Mouse (Mus musculus): ENCODE measurements around the gene Gm43191. TPM values are rescaled to one million over a fixed set of nuclear protein-coding genes. Genes with fewer than 3 reads are reported as not detected.
"Not testable (repeated sequence)": the region's sequence is repeated elsewhere in the genome, so short reads cannot be mapped to it uniquely, and the experiment has no call there.

Gene Gm43191
- polyA plus RNA-seq, 1 experiment from 2014 or later: not detected

DNA sequence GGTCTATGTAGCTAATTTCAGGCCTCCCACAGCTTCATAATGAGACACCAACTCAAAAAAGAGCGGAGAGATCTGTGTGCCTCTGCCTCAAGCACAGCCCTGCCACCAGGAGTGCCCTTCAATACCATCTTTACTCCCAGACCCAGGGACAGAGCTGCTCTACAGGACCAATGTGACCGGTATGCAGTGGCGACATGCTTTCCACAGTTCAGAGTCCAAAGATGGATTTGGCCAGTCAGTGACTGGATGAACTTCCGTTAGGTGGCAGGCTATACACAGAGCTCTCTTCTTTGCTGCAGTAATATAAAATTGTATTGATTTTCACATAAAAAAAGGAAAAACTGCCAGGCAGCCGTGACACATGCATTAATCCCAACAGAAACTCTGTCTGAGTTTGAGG, 22.8 kb upstream of the Gm43191 start:
- Histone ChIP-seq H3K4me2 (no peak overlapping the region), H3K27me3 (replicated peaks) (no peaks in the 10 kb centered on the region), H3K4me3 (replicated peaks) (no peak overlapping the region), H3K36me3 (no peaks in the 10 kb centered on the region), H3K27ac (no peak overlapping the region), H3K9ac (no peak overlapping the region), H3K4me1 (no peaks in the 10 kb centered on the region), H3K9me3 (no peaks in the 10 kb centered on the region)
- ATAC-seq (ENCODE audit: insufficient read depth, low FRiP score, low read depth): no peak; the same call in 1 of the 2 replicates
- 83% methylated on average over 5 of the region's 5 CpGs for WGBS

DNA sequence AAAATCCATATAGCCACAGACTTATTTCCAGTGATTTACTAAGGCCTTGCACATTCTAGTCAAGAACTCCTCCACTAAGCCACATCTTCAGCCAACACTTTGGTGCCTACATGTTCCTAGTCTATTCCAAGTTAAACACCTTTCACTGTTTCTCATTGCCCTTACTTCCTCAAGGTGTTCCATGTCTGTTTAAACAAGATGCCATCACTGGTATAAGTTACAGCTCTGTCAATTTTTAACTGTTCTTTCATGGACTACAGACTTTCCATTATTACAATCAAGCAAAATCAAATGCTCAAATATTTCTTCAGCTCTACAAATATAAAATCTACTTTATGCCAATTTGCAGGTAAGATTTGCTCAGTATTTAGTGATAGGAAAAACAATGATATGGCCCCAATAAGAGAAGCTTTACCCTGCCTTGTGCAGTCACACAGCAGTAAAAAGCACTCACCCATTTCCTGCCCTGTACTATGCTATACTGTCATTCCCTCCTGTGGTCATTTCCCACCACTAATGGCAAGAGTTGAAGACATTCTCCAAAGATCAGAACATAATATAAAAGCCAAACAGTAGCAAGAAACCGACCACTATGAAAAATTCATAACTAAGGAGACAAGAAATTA, 21.7 kb upstream of the Gm43191 start:
- Histone ChIP-seq H3K4me3 (replicated peaks) (no peak overlapping the region), H3K27ac (no peak overlapping the region), H3K27me3 (replicated peaks) (no peaks in the 10 kb centered on the region), H3K9me3 (no peaks in the 10 kb centered on the region), H3K4me2 (no peak overlapping the region), H3K9ac (no peak overlapping the region), H3K36me3 (no peaks in the 10 kb centered on the region), H3K4me1 (no peaks in the 10 kb centered on the region)
- 77% methylated on average over 1 of the region's 1 CpGs for whole genome bisulfite sequencing
- ATAC-seq (ENCODE audit: insufficient read depth, low FRiP score, low read depth): peak; percentile 78

DNA sequence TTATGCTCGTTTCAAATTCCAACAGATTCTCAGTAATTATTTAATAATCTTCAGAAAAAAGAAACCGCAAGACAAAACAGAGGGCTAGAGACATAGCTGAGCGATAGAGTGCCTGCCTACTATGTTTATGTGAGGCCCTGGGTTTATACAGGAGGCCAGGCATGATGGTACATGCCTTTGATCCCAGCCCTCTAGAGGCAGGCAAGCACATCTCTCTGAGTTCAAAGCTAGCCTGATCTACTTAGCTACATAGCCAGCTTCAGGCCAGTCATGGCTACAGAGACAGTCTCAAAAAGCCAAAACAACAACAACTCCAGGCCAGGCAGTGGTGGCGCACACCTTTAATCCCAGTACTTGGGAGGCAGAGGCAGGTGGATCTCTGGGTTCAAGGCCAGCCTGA, 20.5 kb upstream of the Gm43191 start:
- no peak for ATAC-seq (ENCODE audit: insufficient read depth, low FRiP score, low read depth)
- Histone ChIP-seq H3K9ac (no peak overlapping the region), H3K9me3 (no peaks in the 10 kb centered on the region), H3K4me2 (no peak overlapping the region), H3K27ac (0 out of 2 replicates have a peak overlapping the region, but pooled peaks have one; percentile 41), H3K4me3 (replicated peaks) (no peak overlapping the region), H3K27me3 (replicated peaks) (no peaks in the 10 kb centered on the region), H3K4me1 (no peaks in the 10 kb centered on the region), H3K36me3 (no peaks in the 10 kb centered on the region)
- WGBS: 88% methylated on average over 4 of the region's 4 CpGs

DNA sequence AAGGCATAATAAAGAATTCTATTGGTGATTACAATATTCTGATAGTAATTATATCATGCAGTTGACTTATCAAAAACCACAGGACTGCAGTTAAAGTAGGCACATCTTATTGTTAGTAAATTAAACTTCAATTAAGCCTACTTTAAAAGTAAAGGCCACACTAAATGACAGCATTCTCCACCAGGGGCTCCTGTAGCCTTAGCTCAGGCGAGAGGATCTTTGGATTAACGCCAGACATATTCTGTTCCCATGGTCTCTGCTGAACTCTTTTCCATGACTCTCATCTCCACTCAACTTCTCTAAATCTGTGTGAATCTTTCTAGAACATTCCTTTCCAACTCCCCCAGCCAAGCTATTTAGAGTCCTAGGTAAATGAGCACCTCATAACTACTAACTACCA, 17.7 kb upstream of the Gm43191 start:
- no peak overlapping the region for H3K4me3 ChIP-seq (replicated peaks)
- no peak overlapping the region for H3K4me2 ChIP-seq
- no peak overlapping the region for H3K9ac ChIP-seq
- WGBS: 73% methylated on average over 2 of the region's 2 CpGs
- H3K4me1 ChIP-seq: no peaks in the 10 kb centered on the region
- no peaks in the 10 kb centered on the region for H3K27me3 ChIP-seq (replicated peaks)
- ATAC-seq (ENCODE audit: insufficient read depth, low FRiP score, low read depth): no peak
- H3K27ac ChIP-seq: no peak overlapping the region
- H3K9me3 ChIP-seq: no peaks in the 10 kb centered on the region
- H3K36me3 ChIP-seq: no peaks in the 10 kb centered on the region

DNA sequence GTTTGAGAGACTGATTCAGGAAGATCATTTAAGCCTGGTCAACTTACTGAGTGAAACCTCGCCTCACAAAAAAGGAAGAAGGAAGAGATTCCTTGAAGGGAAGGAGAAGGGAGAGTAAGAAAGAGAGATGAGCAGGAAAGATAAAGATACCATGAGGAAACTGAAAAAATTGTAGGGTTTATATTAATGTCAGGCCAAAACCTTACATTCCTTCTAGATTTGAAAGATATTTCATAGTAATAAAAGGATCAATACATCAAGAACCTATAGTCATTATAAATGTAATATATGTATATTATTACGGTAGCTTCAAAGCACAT, 14.6 kb upstream of the Gm43191 start:
- no peak for ATAC-seq (ENCODE audit: insufficient read depth, low FRiP score, low read depth)

DNA sequence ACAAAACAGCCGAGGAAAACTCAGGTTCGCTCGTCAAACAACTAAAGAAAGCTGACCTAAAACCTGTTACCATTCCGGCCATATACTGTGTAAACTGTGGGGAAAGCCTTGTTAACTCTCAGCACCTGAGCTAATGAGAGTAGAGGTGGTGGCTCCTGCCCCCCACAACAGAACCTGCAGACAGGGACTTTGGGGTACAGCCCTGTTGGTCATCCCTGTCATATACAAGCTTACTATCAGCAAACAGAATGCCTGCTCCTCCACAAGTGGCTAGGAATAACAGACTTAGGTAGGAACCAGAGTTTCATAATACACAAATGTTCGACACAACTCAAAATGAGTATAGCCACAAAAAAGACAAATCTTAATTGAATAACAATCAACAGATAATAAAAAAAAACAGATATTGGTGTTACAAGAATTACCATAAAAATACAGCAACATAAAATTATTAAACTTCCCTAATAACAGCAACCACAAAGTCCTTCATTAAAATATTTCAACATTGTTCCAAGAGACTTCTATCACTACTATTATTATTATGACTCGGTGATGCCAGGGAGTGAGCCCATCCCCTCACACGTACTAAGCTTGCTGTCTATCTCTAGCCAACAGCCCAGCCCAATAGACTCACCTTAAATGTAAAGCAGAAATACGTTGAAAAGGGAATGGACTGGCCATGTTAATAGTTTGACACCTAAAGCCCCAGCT, 14.1 kb upstream of the Gm43191 start:
- Histone ChIP-seq H3K36me3 (no peaks in the 10 kb centered on the region; the same call in 1 of the 2 replicates), H3K4me2 (no peak overlapping the region), H3K9me3 (no peaks in the 10 kb centered on the region), H3K4me3 (replicated peaks) (no peak overlapping the region), H3K27me3 (replicated peaks) (no peaks in the 10 kb centered on the region), H3K4me1 (no peaks in the 10 kb centered on the region), H3K9ac (no peak overlapping the region), H3K27ac (no peak overlapping the region)
- 77% methylated on average over 8 of the region's 8 CpGs for WGBS
- 0 out of 2 replicates have a peak, but pooled peaks have one; percentile 71 for ATAC-seq (ENCODE audit: insufficient read depth, low FRiP score, low read depth)

More for the DNA sequence above, 14.6 kb upstream of the Gm43191 start:
- no peaks in the 10 kb centered on the region for H3K4me1 ChIP-seq
- no peak overlapping the region for H3K9ac ChIP-seq
- no peak overlapping the region for H3K27ac ChIP-seq
- no peaks in the 10 kb centered on the region for H3K27me3 ChIP-seq (replicated peaks)
- no peaks in the 10 kb centered on the region; the same call in 1 of the 2 replicates for H3K36me3 ChIP-seq
- no peak overlapping the region for H3K4me3 ChIP-seq (replicated peaks)
- WGBS: 74% methylated on average over 2 of the region's 2 CpGs
- no peaks in the 10 kb centered on the region for H3K9me3 ChIP-seq
- H3K4me2 ChIP-seq: no peak overlapping the region

DNA sequence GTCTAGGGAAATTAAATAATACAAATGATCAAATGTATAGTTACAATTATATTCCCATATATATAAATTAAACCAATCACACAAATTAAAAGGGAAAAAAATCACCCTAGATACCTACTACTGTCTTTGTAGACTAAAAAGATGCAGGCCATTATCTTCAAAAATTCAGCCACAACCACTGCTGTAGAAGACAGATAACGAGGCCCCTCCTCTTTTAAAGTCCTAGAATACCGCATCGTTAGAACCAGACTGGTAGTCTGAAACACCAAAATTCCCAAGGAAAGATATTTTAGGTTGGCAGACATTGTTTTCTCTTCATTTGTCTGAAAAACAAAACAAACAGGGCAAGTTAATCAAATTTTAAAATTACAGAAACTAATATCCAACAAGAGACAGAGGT, 13.3 kb upstream of the Gm43191 start:
- Histone ChIP-seq H3K4me2 (no peak overlapping the region), H3K9me3 (no peaks in the 10 kb centered on the region), H3K27me3 (replicated peaks) (no peaks in the 10 kb centered on the region), H3K9ac (no peak overlapping the region), H3K4me3 (replicated peaks) (no peak overlapping the region), H3K4me1 (no peaks in the 10 kb centered on the region), H3K27ac (no peak overlapping the region), H3K36me3 (no peaks in the 10 kb centered on the region; the same call in 1 of the 2 replicates)
- ATAC-seq (ENCODE audit: insufficient read depth, low FRiP score, low read depth): peak; percentile 87
- WGBS: 94% methylated on average over 3 of the region's 3 CpGs

DNA sequence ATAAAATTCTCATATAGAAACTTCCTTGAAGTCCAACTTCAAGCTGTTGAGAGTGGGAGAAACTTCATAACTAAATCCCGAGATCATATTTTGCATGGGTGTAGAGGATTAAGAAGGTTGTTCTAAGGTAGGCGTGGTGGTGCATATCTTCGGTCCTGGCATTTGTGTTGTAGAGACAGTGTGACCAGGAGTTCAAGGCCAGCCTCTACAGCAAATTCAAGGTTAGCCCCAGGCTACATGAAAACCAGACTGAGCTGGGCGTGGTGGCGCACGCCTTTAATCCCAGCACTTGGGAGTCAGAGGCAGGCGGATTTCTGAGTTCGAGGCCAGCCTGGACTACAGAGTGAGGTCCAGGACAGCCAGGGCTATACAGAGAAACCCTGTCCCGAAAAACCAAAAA, 16.8 kb downstream of the Gm43191 start:
- not testable (repeated sequence) for H3K9ac ChIP-seq; H3K27me3 ChIP-seq (replicated peaks); H3K9me3 ChIP-seq; H3K4me3 ChIP-seq (replicated peaks); H3K4me2 ChIP-seq; H3K27ac ChIP-seq; ATAC-seq (ENCODE audit: insufficient read depth, low FRiP score, low read depth); H3K36me3 ChIP-seq; H3K4me1 ChIP-seq
- WGBS: 92% methylated on average over 9 of the region's 9 CpGs

DNA sequence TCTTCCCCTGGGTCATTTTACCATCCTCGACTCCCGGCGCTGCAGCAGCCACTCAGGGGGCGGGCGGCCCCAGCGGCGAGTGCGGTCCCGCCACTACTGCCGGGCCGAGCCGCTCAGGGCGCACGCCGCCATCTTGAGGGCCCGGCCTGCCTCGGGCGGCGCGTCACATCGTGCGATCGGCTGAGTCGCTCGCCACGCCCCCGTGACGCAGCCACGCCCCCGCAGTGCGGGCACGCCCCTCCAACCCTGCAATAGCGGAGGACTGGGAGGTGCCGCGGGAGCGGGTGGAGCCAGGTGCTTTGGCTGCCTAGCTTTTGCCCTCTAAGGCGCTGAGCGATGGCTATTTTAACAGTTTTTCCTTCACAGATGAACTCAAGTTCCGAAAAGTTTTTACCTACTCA, 18.6 kb downstream of the Gm43191 start, which contains the start of gene Mfsd14a:
Gene Mfsd14a (minus strand): TSS at position 215 of the 401 bp plus-strand sequence.
- under 1% methylated on average over 39 of the region's 39 CpGs for WGBS
- Histone ChIP-seq H3K4me2 (peak within 1 kb of the TSS; percentile 57), H3K4me3 (replicated peaks) (peak within 1 kb of the TSS; percentile 83), H3K36me3 (no peaks in the 10 kb centered on the region), H3K27me3 (replicated peaks) (no peaks in the 10 kb centered on the region), H3K27ac (peak within 1 kb of the TSS; percentile 89), H3K4me1 (peaks cover 6% of the 10 kb centered on the region; the same call in 1 of the 2 replicates), H3K9ac (peak within 1 kb of the TSS; percentile 90), H3K9me3 (no peaks in the 10 kb centered on the region)
- ATAC-seq (ENCODE audit: insufficient read depth, low FRiP score, low read depth): peak; percentile 99

DNA sequence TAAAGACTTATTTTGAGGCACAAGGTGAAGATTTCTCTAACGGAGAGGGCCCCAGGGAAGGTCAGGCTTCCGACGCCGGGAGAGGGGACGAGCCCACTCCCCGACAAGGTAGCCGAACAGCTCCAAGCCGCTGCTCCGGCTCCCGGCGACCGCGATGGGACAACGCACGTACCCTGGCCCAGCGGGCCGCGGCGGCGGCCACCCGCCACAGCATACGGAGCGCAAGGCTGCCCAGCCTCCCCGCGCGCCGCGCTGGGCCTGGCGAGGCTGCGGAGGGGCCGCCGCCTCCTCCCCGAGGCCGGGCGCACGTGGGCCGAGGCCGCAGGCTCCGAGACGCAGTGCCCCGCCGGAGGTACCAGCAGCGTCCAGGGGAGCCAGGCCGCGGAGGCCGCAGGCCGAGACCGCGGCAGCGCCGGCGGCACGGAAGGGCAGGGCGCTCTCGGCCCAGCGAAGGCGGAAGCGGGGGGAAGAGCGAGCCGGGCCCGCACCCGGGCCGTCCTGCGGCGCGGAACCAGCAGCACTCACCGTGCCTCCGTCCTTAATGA, 19.1 kb downstream of the Gm43191 start:
- H3K36me3 ChIP-seq: no peaks in the 10 kb centered on the region
- WGBS: under 1% methylated on average over 62 of the region's 68 CpGs
- peak overlapping the region; percentile 83 for H3K4me3 ChIP-seq (replicated peaks)
- ATAC-seq (ENCODE audit: insufficient read depth, low FRiP score, low read depth): peak; percentile 84
- H3K27me3 ChIP-seq (replicated peaks): no peaks in the 10 kb centered on the region
- H3K9ac ChIP-seq: peak overlapping the region; percentile 90
- peak overlapping the region; percentile 89 for H3K27ac ChIP-seq
- H3K4me2 ChIP-seq: peak overlapping the region; percentile 57
- H3K4me1 ChIP-seq: peaks cover 6% of the 10 kb centered on the region; the same call in 1 of the 2 replicates
- H3K9me3 ChIP-seq: no peaks in the 10 kb centered on the region

DNA sequence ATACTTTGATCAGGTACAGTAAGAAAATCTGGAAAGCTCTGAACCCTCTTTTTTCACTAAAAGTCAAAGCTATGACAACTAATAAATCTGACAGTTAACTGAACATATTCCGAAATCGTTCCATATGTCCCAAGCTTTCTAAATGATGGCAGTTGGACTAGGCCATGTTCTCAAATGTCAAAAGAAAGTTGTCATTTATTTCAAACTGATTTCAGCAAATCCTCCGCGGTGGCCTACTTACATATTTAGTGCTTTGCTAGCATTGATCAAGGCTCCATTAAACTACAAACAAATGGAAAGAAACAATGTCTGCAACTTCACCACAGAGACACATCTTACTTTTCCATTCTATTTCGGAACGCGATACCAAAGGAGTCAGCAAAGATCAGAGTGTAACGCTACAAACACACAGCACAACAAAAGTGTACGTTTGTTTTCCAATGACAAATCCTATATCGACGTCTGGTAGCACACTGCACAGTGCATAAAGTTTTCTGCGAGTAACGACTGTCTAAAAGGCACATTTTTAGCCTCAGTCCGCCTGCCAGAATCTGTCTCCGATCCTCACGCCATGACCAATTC, 19.7 kb downstream of the Gm43191 start:
- no peaks in the 10 kb centered on the region for H3K36me3 ChIP-seq
- H3K9me3 ChIP-seq: no peaks in the 10 kb centered on the region
- peak overlapping the region; percentile 57 for H3K4me2 ChIP-seq
- H3K9ac ChIP-seq: peak overlapping the region; percentile 90
- H3K27ac ChIP-seq: peak overlapping the region; percentile 89
- ATAC-seq (ENCODE audit: insufficient read depth, low FRiP score, low read depth): no peak
- no peaks in the 10 kb centered on the region for H3K27me3 ChIP-seq (replicated peaks)
- peaks cover 6% of the 10 kb centered on the region; the same call in 1 of the 2 replicates for H3K4me1 ChIP-seq
- WGBS: 3% methylated on average over 16 of the region's 16 CpGs
- peak overlapping the region; percentile 83 for H3K4me3 ChIP-seq (replicated peaks)
